Mouse (Mus musculus): Measurements from ENCODE around the gene Cdk17. TPM values are rescaled to one million over a fixed set of nuclear protein-coding genes. Genes with fewer than 3 reads are reported as not detected.

Gene Cdk17
- polyA plus RNA-seq, 1 experiment from 2014 or later: 45.7 TPM

DNA sequence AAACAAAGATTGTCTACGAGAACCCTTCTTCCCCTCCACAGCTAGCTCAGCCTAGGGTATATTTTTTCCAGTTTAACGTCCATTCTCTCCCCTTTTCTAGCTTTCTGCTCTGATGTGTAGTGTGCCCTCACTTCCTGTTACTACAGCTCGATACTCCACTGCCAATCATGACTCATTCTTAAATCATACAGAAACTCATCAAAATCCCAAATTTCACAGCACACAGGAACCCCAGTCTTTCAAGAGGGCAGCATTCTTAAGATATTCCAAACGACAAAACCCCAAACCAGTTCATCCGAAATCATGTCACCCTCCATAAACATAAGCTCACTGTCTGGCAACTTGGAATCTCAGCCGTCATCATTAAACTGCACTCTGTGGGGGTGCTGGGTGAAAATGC, 145.3 kb downstream of the Cdk17 start:
- Histone ChIP-seq H3K27me3 (no peaks in the 10 kb centered on the region), H3K4me3 (no peak overlapping the region), H3K9ac (no peak overlapping the region), H3K4me1 (replicated peaks) (peaks cover 19% of the 10 kb centered on the region), H3K9me3 (no peaks in the 10 kb centered on the region), H3K36me3 (no peaks in the 10 kb centered on the region), H3K4me2 (no peak overlapping the region), H3K27ac (replicated peaks) (no peak overlapping the region)
- ATAC-seq (ENCODE audit: low FRiP score, low read depth): no peak
- 71% methylated on average over 6 of the region's 6 CpGs for WGBS

DNA sequence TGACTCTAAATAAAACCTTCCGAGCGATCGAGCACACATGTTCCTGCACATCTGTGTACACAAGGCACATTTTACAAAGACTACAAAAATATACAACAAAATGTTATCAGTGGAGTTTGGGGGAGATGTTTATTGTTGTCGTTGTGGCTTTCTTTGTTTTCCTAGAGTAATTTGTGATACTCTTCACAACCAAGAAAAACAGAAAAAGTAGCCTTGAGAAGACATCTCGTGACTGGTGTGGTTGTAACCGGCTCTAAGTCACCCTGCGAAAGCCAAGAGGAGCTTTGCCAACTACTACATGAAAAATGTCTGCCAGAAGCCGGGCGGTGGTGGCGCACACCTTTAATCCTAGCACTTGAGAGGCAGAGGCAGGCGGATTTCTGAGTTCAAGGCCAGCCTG, 145.7 kb downstream of the Cdk17 start:
- ATAC-seq (ENCODE audit: low FRiP score, low read depth): no peak
- Histone ChIP-seq H3K36me3 (no peaks in the 10 kb centered on the region), H3K27ac (replicated peaks) (no peak overlapping the region), H3K9me3 (no peaks in the 10 kb centered on the region), H3K4me1 (replicated peaks) (peaks cover 23% of the 10 kb centered on the region), H3K4me3 (no peak overlapping the region), H3K4me2 (no peak overlapping the region), H3K27me3 (no peaks in the 10 kb centered on the region), H3K9ac (no peak overlapping the region)
- 86% methylated on average over 11 of the region's 11 CpGs for WGBS

DNA sequence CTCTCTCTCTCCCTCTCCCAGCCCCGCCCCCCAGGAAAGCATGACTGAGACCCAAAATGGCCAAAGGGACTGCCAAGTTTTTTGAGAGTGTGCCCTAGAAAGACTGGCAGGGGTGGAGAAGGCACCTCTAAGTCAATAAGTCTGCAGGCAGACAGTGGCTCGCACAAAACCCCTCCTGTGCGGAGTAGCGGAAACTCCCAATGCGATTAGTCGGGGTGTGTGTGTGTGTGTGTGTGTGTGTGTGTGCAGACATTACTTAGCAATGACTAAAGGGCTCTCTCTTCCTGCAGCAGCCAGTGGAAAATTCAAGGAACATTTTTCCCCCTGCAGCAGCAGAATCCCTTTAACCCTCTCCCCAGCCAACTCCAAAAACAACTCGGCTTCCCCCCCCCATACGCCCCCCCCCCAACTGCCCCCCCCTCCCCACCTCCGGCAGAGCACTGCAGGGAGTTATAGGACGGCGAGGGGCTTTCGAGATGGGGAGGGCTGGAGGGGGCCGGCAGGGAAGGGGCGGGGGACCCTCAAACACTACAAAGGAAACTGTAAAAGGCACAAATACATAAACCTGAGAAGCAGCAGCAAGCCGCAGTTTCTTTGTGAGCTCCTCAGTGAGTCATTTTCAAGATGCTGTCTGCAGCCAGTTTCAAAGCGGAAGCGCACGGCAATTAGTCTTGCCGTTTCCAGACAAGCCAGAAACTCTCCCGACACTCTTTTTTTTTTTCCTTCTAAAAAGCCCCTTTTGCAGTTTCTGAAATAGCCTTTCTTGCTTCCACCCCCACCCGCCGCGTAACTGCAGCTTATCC, 148.7 kb downstream of the Cdk17 start:
- Histone ChIP-seq H3K36me3 (no peaks in the 10 kb centered on the region), H3K4me3 (peak overlapping the region; percentile 48), H3K4me2 (peak overlapping the region; percentile 98), H3K4me1 (replicated peaks) (peaks cover 22% of the 10 kb centered on the region), H3K27me3 (no peaks in the 10 kb centered on the region), H3K27ac (replicated peaks) (peak overlapping the region; percentile 61), H3K9me3 (no peaks in the 10 kb centered on the region), H3K9ac (peak overlapping the region; percentile 48)
- ATAC-seq (ENCODE audit: low FRiP score, low read depth): peak; percentile 78
- under 1% methylated on average over 18 of the region's 23 CpGs for WGBS

DNA sequence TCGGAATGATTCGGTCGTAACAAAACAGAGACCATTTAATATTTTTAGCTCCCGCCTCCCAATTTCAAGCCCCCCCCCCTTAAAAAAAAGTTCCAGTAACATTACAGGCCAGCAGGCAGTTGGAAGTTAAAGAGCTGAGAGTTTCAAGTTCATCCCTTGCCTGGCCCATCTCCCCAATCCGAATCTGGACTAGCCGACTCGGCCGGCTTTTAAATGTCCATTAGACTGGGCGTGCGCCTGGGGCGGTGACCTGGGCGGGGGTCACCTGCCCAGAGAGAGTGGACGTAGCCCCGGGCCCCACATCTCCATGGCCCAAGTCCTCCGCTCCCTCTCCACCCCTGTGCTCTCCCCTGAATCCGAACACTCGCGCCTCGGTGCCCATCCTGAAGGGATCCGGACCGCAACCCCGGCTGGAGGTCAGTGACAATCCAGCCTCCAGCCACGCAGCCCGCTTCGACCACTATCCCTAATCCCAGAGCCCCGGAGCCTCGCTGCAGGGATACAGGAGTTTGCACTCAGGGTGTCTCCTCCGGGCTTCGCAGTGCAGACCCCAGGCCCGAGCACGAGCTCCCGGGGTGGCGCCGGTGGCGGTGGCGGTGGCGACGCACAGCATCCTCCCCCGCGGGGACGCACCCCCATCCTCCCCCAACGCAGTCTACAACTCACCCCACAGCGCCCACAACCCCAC, 149.4 kb downstream of the Cdk17 start:
- Histone ChIP-seq H3K27me3 (no peaks in the 10 kb centered on the region), H3K27ac (replicated peaks) (peak overlapping the region; percentile 61), H3K36me3 (no peaks in the 10 kb centered on the region), H3K9me3 (no peaks in the 10 kb centered on the region), H3K4me2 (peak overlapping the region; percentile 98), H3K4me1 (replicated peaks) (peaks cover 22% of the 10 kb centered on the region), H3K4me3 (peak overlapping the region; percentile 48), H3K9ac (peak overlapping the region; percentile 48)
- WGBS: under 1% methylated on average over 43 of the region's 43 CpGs
- ATAC-seq (ENCODE audit: low FRiP score, low read depth): peak; percentile 49; the same call in 1 of the 2 replicates

DNA sequence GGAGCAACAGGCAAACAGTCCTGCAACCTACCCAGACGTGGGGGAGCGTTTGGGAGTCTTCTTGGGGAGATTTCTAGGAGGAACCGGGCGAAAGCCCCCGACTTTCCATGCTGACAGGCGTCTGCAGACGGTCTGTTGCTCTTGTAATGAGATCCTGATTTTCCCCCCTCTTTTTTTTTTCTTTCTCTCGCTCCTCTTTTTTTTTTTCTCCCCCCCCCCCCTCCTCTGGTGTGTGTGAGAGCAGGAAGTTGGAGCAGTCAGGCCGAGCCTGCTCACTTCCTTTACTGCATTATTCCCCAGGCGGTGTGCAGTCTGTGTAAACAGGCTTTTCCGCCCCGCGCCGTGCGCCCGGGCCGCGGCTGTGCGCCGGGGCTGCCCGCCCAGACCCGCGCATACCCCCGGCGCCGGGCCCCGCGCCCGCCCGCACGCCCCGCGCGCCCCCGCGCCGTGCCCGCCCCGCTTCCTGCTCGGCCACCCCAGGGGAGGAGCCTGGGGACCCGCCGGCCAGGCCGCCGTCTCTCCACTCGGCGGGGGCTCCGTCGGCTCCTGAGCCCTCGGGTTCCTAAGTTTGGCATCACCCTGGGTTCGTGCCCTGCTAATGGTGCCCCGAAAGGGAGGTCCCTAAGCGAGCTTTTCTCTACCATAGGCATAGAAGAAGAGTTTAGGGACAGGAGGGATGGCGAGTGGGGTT, 150.2 kb downstream of the Cdk17 start, which contains the start of gene Elk3:
Elk3 (minus strand) TSS at position 415 of the 691 bp plus-strand sequence.
- Histone ChIP-seq H3K4me2 (peak within 1 kb of the TSS; percentile 98), H3K27ac (replicated peaks) (peak within 1 kb of the TSS; percentile 61), H3K9ac (peak within 1 kb of the TSS; percentile 48), H3K27me3 (no peaks in the 10 kb centered on the region), H3K4me3 (peak within 1 kb of the TSS; percentile 48), H3K36me3 (no peaks in the 10 kb centered on the region), H3K4me1 (replicated peaks) (peaks cover 22% of the 10 kb centered on the region), H3K9me3 (peaks cover 5% of the 10 kb centered on the region; the same call in 1 of the 2 replicates)
- peak; percentile 79 for ATAC-seq (ENCODE audit: low FRiP score, low read depth)
- under 1% methylated on average over 50 of the region's 53 CpGs for WGBS

DNA sequence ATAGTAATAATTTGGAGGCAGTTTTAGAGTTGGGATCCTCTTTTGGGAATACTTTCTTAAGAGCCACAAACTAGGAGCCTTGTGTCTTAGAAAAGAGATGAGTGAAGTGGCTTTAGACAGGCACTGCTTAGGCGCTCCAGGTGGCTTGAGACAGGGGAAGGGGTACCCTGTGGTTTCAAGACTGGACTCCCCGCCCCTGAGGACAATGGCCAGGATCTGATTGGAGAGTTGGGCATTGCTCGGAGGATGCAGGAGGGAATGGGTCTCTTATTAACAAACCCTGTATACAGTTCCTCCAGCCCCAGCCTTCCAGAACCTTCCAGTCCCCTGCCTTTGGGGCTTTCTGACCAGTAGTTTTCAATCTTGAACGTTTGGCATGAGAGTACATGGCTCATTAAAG, 150.9 kb downstream of the Cdk17 start:
- no peak overlapping the region for H3K9ac ChIP-seq
- H3K36me3 ChIP-seq: no peaks in the 10 kb centered on the region
- no peak for ATAC-seq (ENCODE audit: low FRiP score, low read depth)

More for the DNA sequence above, 150.9 kb downstream of the Cdk17 start:
- Histone ChIP-seq H3K27ac (replicated peaks) (0 out of 2 replicates have a peak overlapping the region, but pooled peaks have one; percentile 27), H3K27me3 (no peaks in the 10 kb centered on the region), H3K4me1 (replicated peaks) (peaks cover 22% of the 10 kb centered on the region), H3K9me3 (peaks cover 5% of the 10 kb centered on the region; the same call in 1 of the 2 replicates), H3K4me2 (peak overlapping the region; percentile 98), H3K4me3 (peak overlapping the region; percentile 48)
- WGBS: 10% methylated on average over 4 of the region's 4 CpGs

MicroRNA genes within 50 kb of the gene (microRNA counts, 519-probe panel; counts per million panel counts)
- microRNA mmu-miR-1931: not detected

Small RNAs within 50 kb of the gene (microRNA-seq; reads per million reads assigned to microRNA genes)
- not detected for gene Mir1931

Other genes with a start within 250 kb of the Cdk17 start
- gene Cfap54, start 79.3 kb upstream of the Cdk17 start, polyA plus RNA-seq (2015; fragmentation: Nextera tagmentation; extraction: Ambion mirVana): 2.8 and 3.3 TPM in 2 replicates
- gene Elk3, start 150.3 kb downstream of the Cdk17 start, polyA plus RNA-seq (2015; fragmentation: Nextera tagmentation; extraction: Ambion mirVana): 8.1 and 8.3 TPM in 2 replicates

Data from hindbrain, embryonic 15.5 days (tissue).